Mouse (Mus musculus): ENCODE measurements around the gene Nip7.
A peak's percentile ranks its signal among the peaks of the same experiment; 100 is the strongest.
"Not testable (repeated sequence)": the region's sequence is repeated elsewhere in the genome, so short reads cannot be mapped to it uniquely, and the experiment has no call there.

Gene Nip7

GRCm38 (mm10) chr8:107056076-107056972 is at the start of gene Nip7, which contains the start of gene Cog8:
Gene Nip7 (plus strand): TSS chr8:107056877.
Gene Cog8 (minus strand): TSS chr8:107056689.
- DNase-seq (ENCODE audit: low spot score in 2 of 2), result peak; percentile 89 to 90

GRCm38 (mm10) chr8:107007795-107008194 is 48.9 kb upstream of the Nip7 start:
- no peak for DNase-seq (ENCODE audit: low spot score in 2 of 2)

GRCm38 (mm10) chr8:107012666-107013065 is 44.0 kb upstream of the Nip7 start:
- no peak for DNase-seq (ENCODE audit: low spot score in 2 of 2)

- no peak for DNase-seq (ENCODE audit: low spot score in 2 of 2)
These were observed 41.8 kb upstream of the Nip7 start for GRCm38 (mm10) chr8:107014915-107015314.

- DNase-seq (ENCODE audit: low spot score in 2 of 2), result no peak
These were observed 33.2 kb upstream of the Nip7 start for GRCm38 (mm10) chr8:107023479-107023878.

- DNase-seq (ENCODE audit: low spot score in 2 of 2), result no peak
These were observed 27.4 kb upstream of the Nip7 start for GRCm38 (mm10) chr8:107029310-107029709.

- no peak for DNase-seq (ENCODE audit: low spot score in 2 of 2)
These were observed 26.6 kb upstream of the Nip7 start for GRCm38 (mm10) chr8:107030058-107030457.

- peak; percentile 90 to 97 for DNase-seq (ENCODE audit: low spot score in 2 of 2)
These were observed 25.8 kb upstream of the Nip7 start, which contains the start of gene Vps4a for GRCm38 (mm10) chr8:107030650-107031576. Gene Vps4a (plus strand): TSS chr8:107031222.

- no peak for DNase-seq (ENCODE audit: low spot score in 2 of 2)
These were observed 25.0 kb upstream of the Nip7 start for GRCm38 (mm10) chr8:107031577-107032090.

- not testable (repeated sequence) for DNase-seq (ENCODE audit: low spot score in 2 of 2)
These were observed 23.1 kb upstream of the Nip7 start for GRCm38 (mm10) chr8:107033609-107034008.

GRCm38 (mm10) chr8:107035641-107036040 is 21.0 kb upstream of the Nip7 start:
- no peak for DNase-seq (ENCODE audit: low spot score in 2 of 2)

GRCm38 (mm10) chr8:107036626-107037025 is 20.1 kb upstream of the Nip7 start:
- DNase-seq (ENCODE audit: low spot score in 2 of 2), result no peak

GRCm38 (mm10) chr8:107040632-107041031 is 16.0 kb upstream of the Nip7 start:
- DNase-seq (ENCODE audit: low spot score in 2 of 2), result no peak

- DNase-seq (ENCODE audit: low spot score in 2 of 2), result no peak
These were observed 11.2 kb upstream of the Nip7 start for GRCm38 (mm10) chr8:107045478-107045877.

GRCm38 (mm10) chr8:107046976-107047375 is 9.7 kb upstream of the Nip7 start:
- DNase-seq (ENCODE audit: low spot score in 2 of 2), result no peak

GRCm38 (mm10) chr8:107048061-107048941 is 8.4 kb upstream of the Nip7 start, which contains the start of gene Pdf:
Gene Pdf (minus strand): TSS chr8:107048614.
- DNase-seq (ENCODE audit: low spot score in 2 of 2), result peak; percentile 67 to 76

- DNase-seq (ENCODE audit: low spot score in 2 of 2), result no peak
These were observed 7.2 kb upstream of the Nip7 start for GRCm38 (mm10) chr8:107049480-107049879.

- DNase-seq (ENCODE audit: low spot score in 2 of 2), result no peak
These were observed 4.6 kb upstream of the Nip7 start for GRCm38 (mm10) chr8:107052046-107052445.

GRCm38 (mm10) chr8:107056973-107057369 is 294 bp downstream of the Nip7 start:
- DNase-seq (ENCODE audit: low spot score in 2 of 2), result no peak

GRCm38 (mm10) chr8:107062613-107063012 is 5.9 kb downstream of the Nip7 start:
- no peak for DNase-seq (ENCODE audit: low spot score in 2 of 2)

Data from thymus, postnatal 10 days (tissue).